Mouse (Mus musculus): ENCODE results near the gene Acoxl.
"Not testable (repeated sequence)": the region's sequence is repeated elsewhere in the genome, so short reads cannot be mapped to it uniquely, and the experiment has no call there.

Acoxl gene

GRCm38 (mm10) chr2:128071791-128072190 lies 233.1 kb downstream of the Acoxl start:
- in situ Hi-C loops (cut with MboI, MseI) = no loop called here

- in situ Hi-C loops (cut with MboI, MseI) = no loop called here
Measured at GRCm38 (mm10) chr2:128072944-128073343, 234.3 kb downstream of the Acoxl start.

DNA sequence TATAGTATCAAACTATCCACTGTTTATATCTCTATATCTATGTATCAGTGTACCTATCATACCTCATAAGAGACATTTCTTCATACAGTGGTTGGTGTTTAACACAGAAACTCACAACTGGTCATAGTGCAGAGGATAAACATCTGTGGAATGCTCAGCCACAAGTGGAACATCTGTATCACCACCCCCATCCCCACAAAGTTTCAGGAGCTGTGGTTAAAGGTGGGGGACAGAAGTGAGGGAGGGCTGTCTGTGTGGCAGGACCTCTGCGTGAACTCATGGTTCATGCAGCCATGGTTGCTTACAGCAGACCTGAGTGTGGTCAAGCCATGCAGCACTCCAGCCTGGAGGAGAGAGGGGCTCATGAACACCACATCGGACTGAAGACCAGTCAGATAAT lies 234.9 kb downstream of the Acoxl start:
- in situ Hi-C loops (cut with MboI, MseI) = no loop called here

GRCm38 (mm10) chr2:128076936-128077335 lies 238.3 kb downstream of the Acoxl start:
- in situ Hi-C loops (cut with MboI, MseI) = no loop called here

DNA sequence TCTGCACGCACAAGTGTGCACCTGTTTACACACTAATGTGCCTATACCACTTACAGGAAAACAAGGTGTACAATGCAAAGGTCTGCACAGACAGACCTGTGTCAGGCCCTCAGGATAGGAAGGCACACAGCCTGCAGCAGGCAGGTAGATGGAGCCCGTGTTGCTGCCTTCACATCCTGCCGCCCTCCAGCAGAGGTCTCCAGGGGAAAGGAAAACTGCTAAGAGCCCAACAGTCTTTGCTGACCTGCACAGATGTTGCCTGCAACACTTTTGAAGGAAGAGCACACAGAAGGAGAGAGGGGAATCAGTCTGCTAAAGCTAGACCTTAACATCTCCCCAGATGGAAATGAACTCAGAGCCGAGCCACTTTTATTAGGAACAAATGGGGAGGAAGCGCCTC lies 240.2 kb downstream of the Acoxl start:
- in situ Hi-C loops (cut with MboI, MseI) = no loop called here

- in situ Hi-C loops (cut with MboI, MseI) = no loop called here
Measured at GRCm38 (mm10) chr2:128079316-128079715, 240.6 kb downstream of the Acoxl start.

DNA sequence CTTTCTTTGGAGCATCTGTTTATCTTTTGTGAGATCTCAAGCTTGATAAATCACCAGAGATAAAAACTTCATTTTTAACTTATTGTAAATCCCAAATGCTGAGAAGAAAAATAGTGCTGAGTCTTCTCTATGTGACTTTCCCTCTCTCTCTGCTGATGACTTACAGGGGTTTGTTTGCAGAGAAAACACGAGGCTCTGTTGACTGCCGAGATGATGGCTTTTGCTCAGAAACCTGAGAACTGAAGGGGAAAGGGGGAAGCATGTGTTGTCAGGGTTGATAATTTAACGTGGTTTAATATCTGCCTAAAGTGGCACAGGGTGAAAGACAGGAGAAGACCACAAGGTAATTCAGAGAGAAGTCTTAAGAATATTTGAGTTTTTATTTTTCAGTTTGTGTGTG lies 245.2 kb downstream of the Acoxl start:
- in situ Hi-C loops (cut with MboI, MseI) = no loop called here

- in situ Hi-C loops (cut with MboI, MseI) = no loop called here
Measured at GRCm38 (mm10) chr2:128084607-128085006, 245.9 kb downstream of the Acoxl start.

DNA sequence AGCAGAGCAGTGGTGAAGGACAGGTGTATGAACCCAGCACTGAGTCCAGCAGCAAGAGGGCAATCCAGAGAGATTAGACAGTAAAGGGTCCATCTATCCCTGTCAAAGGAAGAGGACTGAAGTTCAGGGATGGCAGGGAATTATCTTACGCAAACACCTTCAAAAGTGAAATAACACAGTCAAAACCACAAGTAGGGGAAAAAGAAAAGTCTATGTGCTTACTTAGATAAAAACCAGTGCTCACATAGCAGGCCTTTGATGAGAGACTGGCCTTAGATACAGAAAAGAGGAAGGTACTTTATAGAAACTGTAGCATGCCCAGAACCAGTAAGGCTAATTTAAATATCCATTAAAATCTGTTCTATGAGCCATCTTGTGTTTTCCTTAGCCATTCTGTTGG lies 246.8 kb downstream of the Acoxl start:
- in situ Hi-C loops (cut with MboI, MseI) = no loop called here

DNA sequence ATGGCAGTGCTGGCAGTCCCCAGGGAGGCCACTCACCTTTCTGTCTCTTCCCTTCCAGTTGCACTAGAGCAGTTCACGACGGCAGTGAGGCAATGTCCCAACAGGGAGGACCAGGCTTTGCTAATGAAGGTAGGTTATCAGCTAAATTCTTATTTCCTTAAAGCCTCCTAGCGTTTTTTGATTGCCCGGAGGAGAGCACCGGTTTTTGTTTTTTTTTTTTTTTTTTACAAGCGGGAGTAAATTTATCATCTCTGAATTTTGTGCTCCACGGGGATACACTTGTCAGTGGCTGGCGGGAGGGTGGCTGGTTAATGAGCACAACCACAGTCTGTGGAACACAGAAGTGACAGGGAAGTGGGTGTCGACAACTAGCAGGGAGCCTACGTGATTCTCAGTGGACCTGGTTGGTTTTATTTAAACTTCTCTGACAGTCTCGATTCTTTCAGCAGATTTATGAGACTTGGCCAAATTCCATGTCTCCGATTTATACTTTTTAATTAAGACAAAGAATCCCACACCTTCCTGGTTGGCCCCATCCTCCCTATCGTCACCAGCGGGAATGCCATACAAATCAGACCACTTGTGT lies 247.7 kb downstream of the Acoxl start:
- in situ Hi-C loops (cut with MboI, MseI) = no loop called here

- in situ Hi-C loops (cut with MboI, MseI) = no loop called here
Measured at GRCm38 (mm10) chr2:128086996-128087526, 248.4 kb downstream of the Acoxl start.

- in situ Hi-C loops (cut with MboI, MseI) = no loop called here
Measured at GRCm38 (mm10) chr2:128087798-128088545, 249.3 kb downstream of the Acoxl start.

- in situ Hi-C loops (cut with MboI, MseI) = no loop called here
Measured at GRCm38 (mm10) chr2:128090283-128090885, 251.7 kb downstream of the Acoxl start.

DNA sequence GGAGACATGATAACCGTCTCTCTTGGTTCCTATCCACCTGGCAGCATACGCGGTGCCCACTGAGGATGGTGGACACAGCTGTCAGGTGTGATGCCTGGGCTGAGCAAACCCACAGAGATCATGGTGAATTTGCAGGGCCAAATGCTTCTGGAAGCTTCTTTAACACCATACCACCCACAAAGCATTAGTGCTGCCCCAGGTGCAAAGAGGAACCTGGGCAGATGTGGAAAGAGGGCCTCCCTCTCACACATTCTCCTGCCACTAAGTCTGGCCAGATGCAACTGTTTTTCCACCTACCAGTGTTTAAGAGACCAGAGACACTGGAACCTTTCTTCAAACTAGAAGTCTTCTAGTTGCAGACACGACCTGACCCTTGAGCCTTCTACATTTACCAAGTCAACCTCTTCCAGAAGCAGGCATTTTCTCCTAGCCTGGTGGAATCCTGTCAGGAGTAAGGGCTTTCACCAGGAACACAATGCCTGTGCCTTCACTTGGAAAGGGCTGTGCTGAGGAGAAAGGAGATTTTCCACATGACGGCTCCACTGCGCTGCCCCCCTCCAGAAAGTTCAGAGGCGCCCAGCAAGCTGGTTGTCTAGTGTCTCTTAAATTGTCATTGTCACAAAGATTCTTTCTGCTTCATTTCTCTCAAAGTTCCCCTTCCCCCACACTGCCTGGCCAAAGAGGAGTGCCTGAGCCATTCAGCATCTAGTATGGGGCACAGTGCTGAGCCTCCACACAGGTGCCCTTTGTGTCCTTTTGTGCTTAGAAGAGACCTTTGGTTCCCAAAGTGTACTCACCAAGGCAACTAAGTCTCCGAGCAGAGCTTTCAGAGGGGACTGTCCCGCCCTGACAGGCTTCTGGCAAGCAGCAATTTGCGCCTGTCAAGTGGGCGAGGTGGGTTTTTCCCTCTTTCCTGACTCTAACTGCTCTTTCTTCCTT lies 253.0 kb downstream of the Acoxl start:
- in situ Hi-C loops (cut with MboI, MseI) = no loop called here

GRCm38 (mm10) chr2:128092451-128092850 lies 253.8 kb downstream of the Acoxl start:
- in situ Hi-C loops (cut with MboI, MseI) = no loop called here

- in situ Hi-C loops (cut with MboI, MseI) = no loop called here
Measured at GRCm38 (mm10) chr2:128094196-128094595, 255.5 kb downstream of the Acoxl start.

GRCm38 (mm10) chr2:128094602-128095001 lies 255.9 kb downstream of the Acoxl start:
- in situ Hi-C loops (cut with MboI, MseI) = no loop called here

- in situ Hi-C loops (cut with MboI, MseI) = no loop called here
Measured at GRCm38 (mm10) chr2:128095270-128095669, 256.6 kb downstream of the Acoxl start.

GRCm38 (mm10) chr2:128096070-128096469 lies 257.4 kb downstream of the Acoxl start:
- in situ Hi-C loops (cut with MboI, MseI) = no loop called here

GRCm38 (mm10) chr2:128098118-128098517 lies 259.4 kb downstream of the Acoxl start:
- in situ Hi-C loops (cut with MboI, MseI) = not testable (repeated sequence)

- in situ Hi-C loops (cut with MboI, MseI) = no loop called here
Measured at GRCm38 (mm10) chr2:128102086-128102485, 263.4 kb downstream of the Acoxl start.

DNA sequence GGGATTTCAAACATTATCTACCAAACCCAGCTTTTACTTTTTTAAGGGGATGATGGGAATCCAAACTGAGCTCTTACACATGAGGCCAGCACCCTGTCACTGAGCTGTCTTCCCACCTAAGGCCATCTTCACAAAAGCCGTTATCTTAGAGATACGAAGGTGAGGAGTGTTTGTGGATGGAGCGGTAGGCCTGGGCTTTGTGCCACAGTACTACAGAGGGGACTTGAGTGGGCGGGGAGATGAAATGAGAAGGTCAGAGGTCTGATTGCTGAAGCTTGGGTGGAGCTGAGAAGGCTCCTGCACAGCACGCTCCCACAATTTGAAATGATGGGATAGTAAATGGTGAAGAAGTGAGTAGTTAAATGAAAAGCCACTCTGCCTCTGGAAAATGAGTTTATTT lies 266.1 kb downstream of the Acoxl start:
- in situ Hi-C loops (cut with MboI, MseI) = no loop called here

Data from T-helper 17 cell (primary cell).